Mouse (Mus musculus) small intestine, adult 2 months (tissue): ENCODE measurements around the gene Brsk2.

Source experiments
- CTCF ChIP-seq: fragments of 200-500 bp; IDR thresholded peaks from 2 replicates; pipeline ENCODE4 v1.5.1; 2012; ENCODE audit warnings: low read depth, mild to moderate bottlenecking, control low read depth, inconsistent platforms, low read length, moderate library complexity, mixed read lengths; ENCODE audit not compliant: insufficient replicate concordance, insufficient read length; ENCODE audit errors: extremely low read depth
- POLR2A ChIP-seq: fragments of 200-500 bp; IDR thresholded peaks from 2 replicates; pipeline ENCODE4 v1.6.1; 2012; ENCODE audit warnings: low read depth, mild to moderate bottlenecking, control low read depth, inconsistent platforms, low read length, moderate library complexity

DNA sequence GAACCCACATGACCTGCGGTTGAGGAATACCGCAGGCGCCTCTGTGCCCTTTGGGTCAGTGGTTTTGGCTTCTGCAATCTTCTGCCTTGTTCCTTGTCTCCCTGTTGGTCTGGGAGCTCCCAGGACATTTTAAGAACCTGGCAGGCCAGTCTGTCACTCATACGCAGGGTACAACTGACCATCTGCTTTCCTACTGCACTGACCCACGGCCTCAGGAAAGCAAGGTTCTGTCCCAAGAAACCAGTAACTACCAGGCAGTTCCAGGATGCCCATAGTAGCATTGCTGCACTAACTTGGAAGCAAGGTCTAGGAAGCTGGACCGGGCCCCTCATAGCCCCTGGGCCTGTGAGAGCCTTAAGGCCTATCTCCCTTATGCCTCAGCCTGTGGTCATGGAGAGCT lies 14.6 kb upstream of the Brsk2 start:
- no peak for TF ChIP-seq CTCF
- no peak for TF ChIP-seq POLR2A
